Mouse (Mus musculus) kidney, embryonic 14.5 days (tissue): ENCODE measurements around the gene Chst8. TPM values are rescaled to one million over a fixed set of nuclear protein-coding genes. Genes with fewer than 3 reads are reported as not detected.

Source experiments
- ATAC-seq: fragments of 200-750 bp; cut with Nextera tagmentation; 2 replicates; pipeline ENCODE4 v1.8.0; 2017; ENCODE audit warnings: moderate number of reproducible peaks, mild to moderate bottlenecking, moderate TSS enrichment, moderate library complexity; ENCODE audit not compliant: low FRiP score, low TSS enrichment
- H3K27ac ChIP-seq: fragments of 300-500 bp; sonication (generic); 2 replicates; pipeline ENCODE4 v1.5.1; 2014; ENCODE audit warnings: low read depth, mild to moderate bottlenecking, low read length, moderate library complexity, mixed read lengths
- H3K27me3 ChIP-seq: fragments of 300-500 bp; sonication (generic); 2 replicates; pipeline ENCODE4 v1.6.1; 2014; ENCODE audit warnings: mild to moderate bottlenecking, low read length; ENCODE audit not compliant: control insufficient read depth, insufficient read depth
- H3K36me3 ChIP-seq: fragments of 300-500 bp; sonication (generic); 2 replicates; pipeline ENCODE4 v1.6.1; 2014; ENCODE audit warnings: low read length, mixed read lengths; ENCODE audit not compliant: control insufficient read depth, insufficient read depth
- H3K4me1 ChIP-seq: fragments of 300-500 bp; sonication (generic); 2 replicates; pipeline ENCODE4 v1.6.1; 2014; ENCODE audit warnings: low read length, mixed read lengths; ENCODE audit not compliant: control insufficient read depth, insufficient read depth
- H3K4me2 ChIP-seq: fragments of 300-500 bp; sonication (generic); replicated peaks from 2 replicates; pipeline ENCODE4 v1.6.1; 2014; ENCODE audit warnings: low read depth, mild to moderate bottlenecking, low read length
- H3K4me3 ChIP-seq: fragments of 300-500 bp; sonication (generic); 2 replicates; pipeline ENCODE4 v1.5.1; 2014; ENCODE audit warnings: mild to moderate bottlenecking, low read length
- H3K9ac ChIP-seq: fragments of 300-500 bp; sonication (generic); 2 replicates; pipeline ENCODE4 v1.6.1; 2014; ENCODE audit warnings: low read depth, mild to moderate bottlenecking, low read length, moderate library complexity
- H3K9me3 ChIP-seq: fragments of 300-500 bp; sonication (generic); 2 replicates; pipeline ENCODE4 v1.6.1; 2016; ENCODE audit warnings: low read length; ENCODE audit not compliant: control insufficient read depth
- WGBS: fragments of 180-500 bp; shearing (Covaris S2); extraction: QIAGEN DNeasy Blood & Tissue Kit; methylation state at CpG from one replicate; pipeline ENCODE4 v1.1.7; 2014; 5-methylcytosine and 5-hydroxymethylcytosine counted together
- polyA plus RNA-seq: library from polyadenylated mRNA; unstranded; fragments of >200 nt; fragmentation: Nextera tagmentation; extraction: Ambion mirVana; gene quantifications from 2 replicates; pipeline ENCODE4 v1.2.1, GENCODE M21; 2014

Gene Chst8
- 8.7 and 9.1 TPM in 2 replicates for polyA plus RNA-seq

DNA sequence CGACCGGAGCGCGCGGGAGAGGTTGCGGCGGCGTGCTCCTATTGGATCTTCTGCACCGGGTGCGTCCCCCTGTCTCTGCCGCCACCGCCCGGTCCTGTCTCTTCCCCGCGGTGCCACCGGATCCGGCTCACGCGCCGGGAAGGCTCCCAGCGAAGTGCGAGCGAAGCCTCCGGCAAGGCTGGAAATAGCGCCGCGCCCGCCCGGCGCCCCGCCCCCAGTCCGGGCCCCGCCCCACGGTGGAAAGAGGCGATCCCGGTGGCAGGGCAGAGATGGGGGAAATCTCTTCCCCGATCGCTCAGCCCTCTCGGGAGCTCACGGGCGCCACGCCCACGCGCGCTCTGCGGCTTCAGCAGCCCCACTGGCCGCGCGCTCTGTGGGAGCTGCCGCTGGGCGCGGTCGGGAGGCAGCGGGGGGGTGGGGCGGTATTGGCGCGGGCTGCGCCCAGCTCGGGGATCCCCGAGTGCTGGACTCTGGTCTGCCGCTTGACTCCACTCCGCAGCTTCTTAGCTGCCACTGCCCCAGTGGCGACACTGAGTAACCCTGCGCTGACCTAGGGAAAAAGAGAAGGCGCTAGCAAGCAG is at the start of gene Chst8:
Chst8 (minus strand) TSS at position 181 of the 581 bp plus-strand sequence.
- no peaks in the 10 kb centered on the region for H3K36me3 ChIP-seq
- H3K4me3 ChIP-seq: peak within 1 kb of the TSS; percentile 46
- H3K27ac ChIP-seq: no peak within 1 kb of the TSS
- 1% methylated on average over 51 of the region's 65 CpGs for WGBS
- ATAC-seq: peak; percentile 84
- peak within 1 kb of the TSS; percentile 38 for H3K9ac ChIP-seq
- peaks cover 47% of the 10 kb centered on the region for H3K27me3 ChIP-seq
- peak within 1 kb of the TSS; percentile 98 for H3K4me2 ChIP-seq
- H3K4me1 ChIP-seq: 0 out of 2 replicates have a peak, but pooled peaks cover 6% of the 10 kb centered on the region
- H3K9me3 ChIP-seq: no peaks in the 10 kb centered on the region

DNA sequence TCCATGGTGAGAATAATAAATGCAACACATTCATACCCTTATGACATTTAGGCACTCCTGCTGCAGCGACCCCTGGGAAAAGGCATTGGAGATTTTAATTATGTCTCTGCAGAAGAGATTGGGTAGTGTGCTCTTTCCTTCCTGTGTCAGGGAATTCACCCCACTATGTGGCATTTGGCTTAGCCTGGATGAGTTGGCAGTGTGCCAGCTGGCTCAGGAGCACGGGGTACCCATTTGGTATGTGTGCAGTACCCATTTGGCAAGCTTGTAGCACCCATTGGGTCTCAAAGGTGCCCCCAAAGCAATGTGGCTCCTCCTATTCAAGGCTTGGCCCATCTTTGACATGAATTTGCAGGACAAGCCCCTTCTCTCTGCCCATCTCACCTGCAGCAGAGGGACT is 45.8 kb upstream of the Chst8 start:
- no peaks in the 10 kb centered on the region for H3K4me1 ChIP-seq
- no peaks in the 10 kb centered on the region for H3K27me3 ChIP-seq
- H3K4me3 ChIP-seq: no peak overlapping the region
- H3K9ac ChIP-seq: no peak overlapping the region
- no peaks in the 10 kb centered on the region for H3K9me3 ChIP-seq
- 67% methylated on average over 2 of the region's 2 CpGs for WGBS
- ATAC-seq: no peak
- H3K4me2 ChIP-seq: no peak overlapping the region
- H3K36me3 ChIP-seq: no peaks in the 10 kb centered on the region
- H3K27ac ChIP-seq: no peak overlapping the region

DNA sequence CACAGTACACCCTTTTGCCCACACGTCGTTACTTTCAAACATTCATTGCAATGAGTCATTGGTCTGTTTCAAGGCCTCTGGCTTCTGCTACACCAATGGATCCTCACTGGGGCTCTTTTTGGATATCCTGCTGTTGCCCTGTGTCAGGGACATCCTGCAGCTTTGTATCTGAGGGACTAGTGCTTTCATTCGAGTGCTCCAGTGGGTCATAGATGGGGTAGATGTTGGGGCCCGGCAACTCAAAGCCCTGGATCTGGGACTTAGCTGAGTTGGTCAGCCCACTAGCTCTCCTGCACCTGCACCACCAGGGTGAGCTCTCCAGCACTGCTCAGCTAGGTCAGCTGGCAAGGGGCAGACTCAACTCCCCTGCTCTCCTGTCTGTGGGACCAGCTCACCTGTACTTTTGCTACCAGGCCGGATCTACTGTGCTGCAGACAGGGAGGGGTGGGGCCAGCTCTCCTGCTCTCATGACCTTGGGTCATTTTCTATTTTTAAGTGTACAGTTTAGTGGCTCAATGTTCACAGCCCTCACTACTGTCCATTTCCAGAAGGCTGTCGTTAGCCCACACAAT is 42.4 kb upstream of the Chst8 start:
- no peak for ATAC-seq
- 78% methylated on average over 6 of the region's 6 CpGs for WGBS

DNA sequence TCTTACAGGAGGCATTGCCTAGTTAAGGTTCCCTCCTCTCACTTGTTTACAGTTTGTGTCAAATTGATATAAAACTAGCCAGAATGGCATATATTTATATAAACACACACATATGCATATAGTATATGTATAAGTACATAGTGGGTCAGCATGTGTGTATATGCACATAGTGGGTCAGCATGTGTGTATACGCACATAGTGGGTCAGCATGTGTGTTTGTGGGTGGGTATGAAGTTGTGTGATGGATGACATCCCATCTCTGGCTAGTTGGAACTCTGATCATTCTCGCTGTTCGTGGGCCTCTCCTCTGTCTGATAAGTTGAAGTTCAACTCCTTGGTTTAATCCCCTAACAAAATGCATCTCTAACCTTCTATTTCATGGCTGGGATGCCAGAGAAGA is 40.9 kb upstream of the Chst8 start:
- Histone ChIP-seq H3K4me3 (no peak overlapping the region), H3K4me2 (no peak overlapping the region), H3K36me3 (no peaks in the 10 kb centered on the region), H3K27me3 (no peaks in the 10 kb centered on the region), H3K9me3 (no peaks in the 10 kb centered on the region), H3K27ac (no peak overlapping the region), H3K9ac (no peak overlapping the region), H3K4me1 (no peaks in the 10 kb centered on the region)
- ATAC-seq: no peak
- WGBS: 85% methylated on average over 3 of the region's 3 CpGs

More for the DNA sequence above, 42.4 kb upstream of the Chst8 start:
- H3K27ac ChIP-seq: no peak overlapping the region
- no peaks in the 10 kb centered on the region for H3K27me3 ChIP-seq
- no peak overlapping the region for H3K9ac ChIP-seq
- no peak overlapping the region for H3K4me3 ChIP-seq
- no peak overlapping the region for H3K4me2 ChIP-seq
- H3K9me3 ChIP-seq: no peaks in the 10 kb centered on the region
- H3K4me1 ChIP-seq: no peaks in the 10 kb centered on the region
- no peaks in the 10 kb centered on the region for H3K36me3 ChIP-seq

DNA sequence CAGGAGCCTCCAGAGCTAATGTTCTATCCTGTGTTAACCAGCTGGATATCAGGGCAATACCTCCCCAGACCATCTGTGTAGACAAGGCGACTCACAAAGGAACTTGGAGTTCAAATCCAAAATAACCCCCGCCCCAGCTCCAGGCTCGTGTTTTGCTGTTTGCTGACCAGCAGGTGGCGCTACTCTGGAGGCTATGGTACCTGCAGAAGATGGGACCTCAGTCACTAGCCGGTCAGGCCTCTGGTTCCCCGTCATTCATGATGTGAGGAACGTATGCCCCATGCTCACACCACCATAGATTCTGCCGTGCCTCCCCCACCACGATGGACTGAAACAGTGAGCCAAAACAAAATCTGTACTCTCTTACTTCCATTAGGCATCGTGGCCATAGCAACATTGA is 37.1 kb upstream of the Chst8 start:
- H3K4me1 ChIP-seq: no peaks in the 10 kb centered on the region
- 45% methylated on average over 10 of the region's 10 CpGs for WGBS
- H3K36me3 ChIP-seq: no peaks in the 10 kb centered on the region
- no peak overlapping the region for H3K4me3 ChIP-seq
- ATAC-seq: no peak
- H3K9ac ChIP-seq: no peak overlapping the region
- H3K27ac ChIP-seq: no peak overlapping the region
- no peaks in the 10 kb centered on the region for H3K9me3 ChIP-seq
- no peak overlapping the region for H3K4me2 ChIP-seq
- no peaks in the 10 kb centered on the region for H3K27me3 ChIP-seq

DNA sequence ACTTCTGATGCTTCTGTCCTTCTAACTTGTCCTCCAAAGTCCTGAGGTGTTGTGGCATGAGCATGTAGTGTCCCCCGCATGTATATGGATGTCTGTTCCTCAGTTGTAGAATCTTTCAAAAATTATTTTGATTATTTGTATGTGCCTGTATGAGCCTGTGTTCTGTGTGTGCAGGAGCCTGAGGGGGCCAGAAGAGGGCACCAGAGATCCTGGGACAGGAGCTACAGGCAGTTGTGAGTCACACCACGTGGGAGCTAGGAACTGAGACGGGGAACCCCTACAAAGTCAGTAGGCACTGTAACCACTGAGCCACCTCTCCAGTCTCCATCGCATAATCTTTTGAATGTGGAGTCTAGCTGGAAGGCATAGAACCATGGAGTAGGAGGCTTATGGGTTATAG is 36.3 kb upstream of the Chst8 start:
- Histone ChIP-seq H3K4me1 (no peaks in the 10 kb centered on the region), H3K4me3 (no peak overlapping the region), H3K4me2 (no peak overlapping the region), H3K36me3 (no peaks in the 10 kb centered on the region), H3K27me3 (no peaks in the 10 kb centered on the region), H3K9ac (no peak overlapping the region), H3K27ac (no peak overlapping the region), H3K9me3 (no peaks in the 10 kb centered on the region)
- WGBS: 92% methylated on average over 4 of the region's 4 CpGs
- ATAC-seq: no peak

DNA sequence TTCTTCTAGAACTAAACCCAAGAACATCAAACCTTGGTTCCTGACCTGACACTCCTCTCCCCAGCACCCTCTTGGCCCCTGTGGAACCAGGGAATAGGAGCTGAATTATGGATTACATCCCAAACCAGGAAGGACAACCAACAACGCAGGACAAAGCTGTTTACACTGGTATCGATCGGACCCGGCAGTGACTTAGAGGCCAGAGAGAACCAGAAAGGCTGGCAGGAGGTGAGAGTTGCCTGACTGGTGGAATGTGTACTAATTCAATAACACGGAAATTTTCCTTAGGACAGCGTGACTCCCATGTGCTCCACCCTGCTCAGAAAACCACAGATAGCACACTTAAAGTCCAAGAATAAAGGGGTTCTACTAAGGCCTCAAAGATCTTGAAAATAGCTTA is 35.4 kb upstream of the Chst8 start:
- H3K36me3 ChIP-seq: no peaks in the 10 kb centered on the region
- H3K27me3 ChIP-seq: no peaks in the 10 kb centered on the region
- H3K9me3 ChIP-seq: no peaks in the 10 kb centered on the region
- 81% methylated on average over 6 of the region's 6 CpGs for WGBS
- no peak overlapping the region for H3K27ac ChIP-seq
- no peak for ATAC-seq
- H3K4me1 ChIP-seq: no peaks in the 10 kb centered on the region
- no peak overlapping the region for H3K9ac ChIP-seq
- no peak overlapping the region for H3K4me3 ChIP-seq
- H3K4me2 ChIP-seq: no peak overlapping the region

DNA sequence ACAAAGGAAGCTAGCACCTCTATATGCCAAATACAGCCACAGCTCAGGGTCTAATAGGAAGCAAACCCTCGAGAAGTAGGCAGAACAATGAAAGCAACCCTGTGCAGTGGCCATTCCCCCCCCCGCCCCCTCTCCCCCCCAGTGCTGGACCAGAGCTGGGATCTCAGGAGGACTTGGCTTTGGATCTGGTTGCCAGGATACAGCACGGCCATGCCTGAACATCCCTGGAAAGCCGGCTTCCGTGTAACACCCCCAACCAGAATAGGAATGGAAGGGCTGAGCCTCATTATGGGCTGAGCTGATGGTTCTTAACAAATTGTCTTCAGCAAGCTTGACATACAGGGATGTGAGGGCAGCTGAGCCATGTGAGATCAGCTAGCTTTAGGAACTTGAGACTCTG is 34.9 kb upstream of the Chst8 start:
- H3K4me2 ChIP-seq: no peak overlapping the region

DNA sequence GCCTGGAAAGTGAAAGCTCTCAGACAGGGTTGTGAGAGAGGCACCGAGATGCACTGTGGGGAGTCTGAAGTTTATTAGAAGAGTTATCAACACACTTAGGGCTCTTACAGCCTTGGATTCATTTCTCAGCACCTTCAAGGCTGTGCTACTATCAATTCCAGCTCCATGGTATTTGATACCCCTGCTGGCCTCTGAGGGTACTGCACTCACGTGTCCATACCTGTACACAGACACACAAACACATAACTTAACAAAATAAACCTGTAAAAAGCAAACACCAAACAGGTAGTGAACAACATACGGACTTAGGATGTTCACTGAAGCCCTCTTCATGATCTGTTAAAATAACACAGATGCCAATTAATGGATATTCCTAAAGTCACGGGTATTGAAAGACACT is 26.2 kb upstream of the Chst8 start:
- H3K4me1 ChIP-seq: no peaks in the 10 kb centered on the region
- WGBS: 90% methylated on average over 4 of the region's 4 CpGs
- H3K27ac ChIP-seq: no peak overlapping the region
- no peak overlapping the region for H3K4me2 ChIP-seq
- H3K4me3 ChIP-seq: no peak overlapping the region
- H3K9ac ChIP-seq: no peak overlapping the region
- ATAC-seq: no peak
- H3K9me3 ChIP-seq: no peaks in the 10 kb centered on the region; the same call in 1 of the 2 replicates
- H3K36me3 ChIP-seq: no peaks in the 10 kb centered on the region
- H3K27me3 ChIP-seq: no peaks in the 10 kb centered on the region

More for the DNA sequence above, 34.9 kb upstream of the Chst8 start:
- no peak for ATAC-seq
- H3K9me3 ChIP-seq: no peaks in the 10 kb centered on the region
- no peaks in the 10 kb centered on the region for H3K36me3 ChIP-seq
- 63% methylated on average over 5 of the region's 5 CpGs for WGBS
- H3K4me1 ChIP-seq: no peaks in the 10 kb centered on the region
- no peak overlapping the region for H3K4me3 ChIP-seq
- no peak overlapping the region for H3K27ac ChIP-seq
- H3K9ac ChIP-seq: no peak overlapping the region
- H3K27me3 ChIP-seq: no peaks in the 10 kb centered on the region
